Comparison of ENCODE assay signal across 8 mouse cellular contexts in genomic region chr5:38479908-38480725, GRCm38 (mm10). TPM values are rescaled to one million over a fixed set of nuclear protein-coding genes. Genes with fewer than 3 reads are reported as not detected.
A peak's percentile ranks its signal among the peaks of the same experiment; 100 is the strongest.
DNase-seq lines count a peak whose midpoint lies in the region; ATAC-seq lines count a peak whose summit lies in the region.

No protein-coding gene starts in this region.

- H3K4me2 ChIP-seq in heart, embryonic 13.5 days: peak overlapping the region; percentile 71
- H3K4me2 ChIP-seq in kidney, embryonic 15.5 days: peak overlapping the region; percentile 57

- H3K4me3 ChIP-seq in embryonic facial prominence, embryonic 10.5 days: peak overlapping the region; percentile 45
- H3K4me3 ChIP-seq in heart, embryonic 13.5 days: peak overlapping the region; percentile 46
- H3K4me3 ChIP-seq in kidney, embryonic 15.5 days (replicated peaks): peak overlapping the region; percentile 36

- WGBS in embryonic facial prominence, embryonic 10.5 days: 32% methylated on average over 22 of the region's 22 CpGs
- WGBS in heart, embryonic 13.5 days: 24% methylated on average over 22 of the region's 22 CpGs
- WGBS in kidney, embryonic 15.5 days: 3% methylated on average over 22 of the region's 22 CpGs

- ATAC-seq in heart, embryonic 13.5 days (ENCODE audit: extremely low read depth, insufficient number of reproducible peaks, low FRiP score, low TSS enrichment): peak; percentile 52
- ATAC-seq in kidney, embryonic 15.5 days (replicated peaks; ENCODE audit: low FRiP score): peak; percentile 84

- H3K27ac ChIP-seq in embryonic facial prominence, embryonic 10.5 days (replicated peaks): peak overlapping the region; percentile 78
- peak overlapping the region; percentile 64 for H3K27ac ChIP-seq in heart, embryonic 13.5 days (replicated peaks)
- H3K27ac ChIP-seq in kidney, embryonic 15.5 days: peak overlapping the region; percentile 85

- H3K4me1 ChIP-seq in embryonic facial prominence, embryonic 10.5 days: peaks cover 57% of the 10 kb centered on the region
- peaks cover 22% of the 10 kb centered on the region for H3K4me1 ChIP-seq in heart, embryonic 13.5 days
- peaks cover 37% of the 10 kb centered on the region for H3K4me1 ChIP-seq in kidney, embryonic 15.5 days

- no peaks in the 10 kb centered on the region for H3K27me3 ChIP-seq in embryonic facial prominence, embryonic 10.5 days (replicated peaks; ENCODE audit: low read depth, poor library complexity, severe bottlenecking)
- H3K27me3 ChIP-seq in heart, embryonic 13.5 days (replicated peaks): peaks cover 19% of the 10 kb centered on the region; the same call in 1 of the 2 replicates
- H3K27me3 ChIP-seq in kidney, embryonic 15.5 days: no peaks in the 10 kb centered on the region

- peak overlapping the region; percentile 63 for H3K9ac ChIP-seq in heart, embryonic 13.5 days
- peak overlapping the region; percentile 39; the same call in 1 of the 2 replicates for H3K9ac ChIP-seq in kidney, embryonic 15.5 days

- no peaks in the 10 kb centered on the region for H3K9me3 ChIP-seq in embryonic facial prominence, embryonic 10.5 days
- H3K9me3 ChIP-seq in heart, embryonic 13.5 days: no peaks in the 10 kb centered on the region
- H3K9me3 ChIP-seq in kidney, embryonic 15.5 days (replicated peaks): no peaks in the 10 kb centered on the region

- peak; percentile 89 for DNase-seq in 416B (ENCODE audit: low read depth)
- DNase-seq in adrenal gland, adult 2 months: peak; percentile 91
- DNase-seq in embryonic facial prominence, embryonic 10.5 days (ENCODE audit: low spot score): peak; percentile 48
- peak; percentile 49 for DNase-seq in lung, postnatal 14 days
- DNase-seq in ovary, postnatal 10 days (ENCODE audit: low spot score): peak; percentile 21
- DNase-seq in yolk sac, embryonic 10.5 days (ENCODE audit: low spot score): peak; percentile 63

- H3K36me3 ChIP-seq in embryonic facial prominence, embryonic 10.5 days (replicated peaks): no peaks in the 10 kb centered on the region
- H3K36me3 ChIP-seq in heart, embryonic 13.5 days: no peaks in the 10 kb centered on the region; the same call in 1 of the 2 replicates
- H3K36me3 ChIP-seq in kidney, embryonic 15.5 days: no peaks in the 10 kb centered on the region

RNA-seq across cellular contexts. Expression of gene Slc2a9, which starts 22.8 kb away (rescaled TPM):
- 1 to 10 TPM; 1.3 to 2.1 TPM for total RNA-seq in adrenal gland, adult 2 months (2021)
- polyA plus RNA-seq in adrenal gland, adult 2 months (2012; rRNA removed): 2.3 and 2.8 TPM in 2 replicates
- polyA plus RNA-seq in embryonic facial prominence, embryonic 10.5 days (2016; fragmentation: Nextera tagmentation; extraction: Ambion mirVana): 0.34 TPM in 1 of 2 replicates, not detected in the other
- 0.27 and 0.42 TPM in 2 replicates for polyA plus RNA-seq in heart, embryonic 13.5 days (2015; fragmentation: Nextera tagmentation; extraction: Ambion mirVana)
- 1.4 and 1.6 TPM in 2 replicates for polyA plus RNA-seq in kidney, embryonic 15.5 days (2015; fragmentation: Nextera tagmentation; extraction: Ambion mirVana)

Comparison
In these comparisons a context has a peak if more than half of its experiments do, and no peak if none do; other contexts are left out.
1. Peak in every context shown above with its lines: DNase-seq, ATAC-seq, H3K4me3 ChIP-seq and H3K27ac ChIP-seq.
2. DNase-seq: peak in every context shown above with its lines; median percentile 91 in adrenal gland, adult 2 months; 89 in 416B; 63 in yolk sac, embryonic 10.5 days; 49 in lung, postnatal 14 days; 48 in embryonic facial prominence, embryonic 10.5 days; 21 in ovary, postnatal 10 days.